Mouse (Mus musculus) heart, embryonic 13.5 days (tissue): ENCODE results near the gene Hba-a1. TPM values are rescaled to one million over a fixed set of nuclear protein-coding genes. Genes with fewer than 3 reads are reported as not detected.
"Not testable (repeated sequence)": the region's sequence is repeated elsewhere in the genome, so short reads cannot be mapped to it uniquely, and the experiment has no call there.

Source experiments
- ATAC-seq: fragments of 200-750 bp; cut with Nextera tagmentation; 2 replicates; pipeline ENCODE4 v1.8.0; 2017; ENCODE audit warnings: moderate TSS enrichment; ENCODE audit not compliant: insufficient number of reproducible peaks, low FRiP score, low TSS enrichment; ENCODE audit errors: extremely low read depth
- H3K27ac ChIP-seq: fragments of 300-500 bp; sonication (generic); replicated peaks from 2 replicates; pipeline ENCODE4 v1.5.1; 2015; ENCODE audit warnings: moderate library complexity, mild to moderate bottlenecking, inconsistent platforms
- H3K27me3 ChIP-seq: fragments of 300-500 bp; sonication (generic); replicated peaks from 2 replicates; pipeline ENCODE4 v1.6.1; 2015; ENCODE audit warnings: mild to moderate bottlenecking, inconsistent platforms
- H3K36me3 ChIP-seq: fragments of 300-500 bp; sonication (generic); 2 replicates; pipeline ENCODE4 v1.6.1; 2015; ENCODE audit warnings: mild to moderate bottlenecking, inconsistent platforms
- H3K4me1 ChIP-seq: fragments of 300-500 bp; sonication (generic); 2 replicates; pipeline ENCODE4 v1.6.1; 2015; ENCODE audit warnings: inconsistent platforms
- H3K4me2 ChIP-seq: fragments of 300-500 bp; sonication (generic); 2 replicates; pipeline ENCODE4 v1.6.1; 2015; ENCODE audit warnings: inconsistent platforms, mild to moderate bottlenecking, moderate library complexity
- H3K4me3 ChIP-seq: fragments of 300-500 bp; sonication (generic); 2 replicates; pipeline ENCODE4 v1.5.1; 2015; ENCODE audit warnings: moderate library complexity, mild to moderate bottlenecking, inconsistent platforms
- H3K9ac ChIP-seq: fragments of 300-500 bp; sonication (generic); 2 replicates; pipeline ENCODE4 v1.6.1; 2015; ENCODE audit warnings: inconsistent platforms, mild to moderate bottlenecking, moderate library complexity
- H3K9me3 ChIP-seq: fragments of 300-500 bp; sonication (generic); 2 replicates; pipeline ENCODE4 v1.6.1; 2016; ENCODE audit warnings: inconsistent platforms
- WGBS: fragments of 180-500 bp; shearing (Covaris S2); methylation state at CpG from one replicate; pipeline ENCODE4 v1.1.7; 2015; ENCODE audit warnings: mixed read lengths; 5-methylcytosine and 5-hydroxymethylcytosine counted together
- polyA plus RNA-seq: library from polyadenylated mRNA; unstranded; fragments of >200 nt; fragmentation: Nextera tagmentation; extraction: Ambion mirVana; gene quantifications from 2 replicates; pipeline ENCODE4 v1.2.1, GENCODE M21; 2015

The Hba-a1 gene
- polyA plus RNA-seq, 1 experiment from 2014 or later, result 28,254 TPM

- WGBS, result 63% methylated on average over 12 of the region's 12 CpGs
- peak overlapping the region; percentile 28; the same call in 1 of the 2 replicates for H3K9ac ChIP-seq
- H3K27me3 ChIP-seq, result peaks cover 74% of the 10 kb centered on the region
- no peaks in the 10 kb centered on the region for H3K9me3 ChIP-seq
- H3K4me2 ChIP-seq, result peak overlapping the region; percentile 51
- H3K36me3 ChIP-seq, result no peaks in the 10 kb centered on the region
- H3K4me3 ChIP-seq, result peak overlapping the region; percentile 20
- ATAC-seq, result no peak
- no peaks in the 10 kb centered on the region for H3K4me1 ChIP-seq
- H3K27ac ChIP-seq, result peak overlapping the region; percentile 68
Measured at GRCm38 (mm10) chr11:32278458-32278957, 4.8 kb upstream of the Hba-a1 start.

- H3K27ac ChIP-seq, result peak overlapping the region; percentile 68; the same call in 1 of the 2 replicates
- WGBS, result 76% methylated on average over 2 of the region's 2 CpGs
- no peaks in the 10 kb centered on the region for H3K36me3 ChIP-seq
- H3K4me2 ChIP-seq, result peak overlapping the region; percentile 51
- H3K9me3 ChIP-seq, result no peaks in the 10 kb centered on the region
- no peak for ATAC-seq
- no peaks in the 10 kb centered on the region for H3K4me1 ChIP-seq
- H3K4me3 ChIP-seq, result no peak overlapping the region
- peak overlapping the region; percentile 19 for H3K9ac ChIP-seq
- peaks cover 71% of the 10 kb centered on the region for H3K27me3 ChIP-seq
Measured at GRCm38 (mm10) chr11:32280646-32281045, 2.7 kb upstream of the Hba-a1 start.

GRCm38 (mm10) chr11:32281416-32282144, 1.7 kb upstream of the Hba-a1 start:
- no peak for ATAC-seq
- Histone ChIP-seq H3K9ac (peak overlapping the region; percentile 34; the same call in 1 of the 2 replicates), H3K4me2 (peak overlapping the region; percentile 51), H3K9me3 (no peaks in the 10 kb centered on the region), H3K27ac (peak overlapping the region; percentile 68), H3K4me1 (no peaks in the 10 kb centered on the region), H3K27me3 (peaks cover 65% of the 10 kb centered on the region), H3K36me3 (no peaks in the 10 kb centered on the region), H3K4me3 (no peak overlapping the region)
- WGBS, result 60% methylated on average over 1 of the region's 1 CpGs

GRCm38 (mm10) chr11:32284582-32284981, 1.3 kb downstream of the Hba-a1 start:
- H3K36me3 ChIP-seq, H3K27ac ChIP-seq, H3K9ac ChIP-seq, H3K4me2 ChIP-seq, ATAC-seq, H3K4me3 ChIP-seq, H3K9me3 ChIP-seq, H3K4me1 ChIP-seq: not testable (repeated sequence)
- 41% methylated on average over 2 of the region's 2 CpGs for WGBS
- H3K27me3 ChIP-seq, result peaks cover 51% of the 10 kb centered on the region

GRCm38 (mm10) chr11:32285031-32285775, 1.9 kb downstream of the Hba-a1 start:
- WGBS, result 62% methylated on average over 7 of the region's 7 CpGs
- Histone ChIP-seq H3K27me3 (peaks cover 46% of the 10 kb centered on the region), H3K9ac (no peak overlapping the region), H3K9me3 (no peaks in the 10 kb centered on the region), H3K4me3 (peak overlapping the region; percentile 14), H3K4me1 (no peaks in the 10 kb centered on the region), H3K27ac (peak overlapping the region; percentile 20), H3K36me3 (no peaks in the 10 kb centered on the region), H3K4me2 (0 out of 2 replicates have a peak overlapping the region, but pooled peaks have one; percentile 24)
- no peak for ATAC-seq

GRCm38 (mm10) chr11:32285887-32286286, 2.6 kb downstream of the Hba-a1 start:
- H3K4me1 ChIP-seq, H3K36me3 ChIP-seq, H3K4me3 ChIP-seq, H3K4me2 ChIP-seq, ATAC-seq, H3K9me3 ChIP-seq, H3K27ac ChIP-seq, H3K9ac ChIP-seq: not testable (repeated sequence)
- peaks cover 39% of the 10 kb centered on the region for H3K27me3 ChIP-seq

GRCm38 (mm10) chr11:32286695-32287492, 3.6 kb downstream of the Hba-a1 start, which contains the start of gene Hbq1b:
TSS of gene Hbq1b (plus strand) at chr11:32286965.
- H3K4me3 ChIP-seq, result peak within 1 kb of the TSS; percentile 40
- not testable (repeated sequence) for H3K36me3 ChIP-seq, H3K9me3 ChIP-seq, H3K4me1 ChIP-seq
- WGBS, result 19% methylated on average over 32 of the region's 33 CpGs
- peak within 1 kb of the TSS; percentile 46; the same call in 1 of the 2 replicates for H3K27ac ChIP-seq
- peak within 1 kb of the TSS; percentile 66 for H3K4me2 ChIP-seq
- H3K27me3 ChIP-seq, result peaks cover 30% of the 10 kb centered on the region
- peak; percentile 28; the same call in 1 of the 2 replicates for ATAC-seq
- peak within 1 kb of the TSS; percentile 62; the same call in 1 of the 2 replicates for H3K9ac ChIP-seq

GRCm38 (mm10) chr11:32287493-32287825, 4.1 kb downstream of the Hba-a1 start:
- no peak for ATAC-seq
- Histone ChIP-seq H3K9me3 (no peaks in the 10 kb centered on the region), H3K36me3 (no peaks in the 10 kb centered on the region), H3K4me1 (no peaks in the 10 kb centered on the region), H3K27me3 (peaks cover 27% of the 10 kb centered on the region), H3K27ac (peak overlapping the region; percentile 46; the same call in 1 of the 2 replicates), H3K4me2 (peak overlapping the region; percentile 66), H3K9ac (peak overlapping the region; percentile 59; the same call in 1 of the 2 replicates), H3K4me3 (peak overlapping the region; percentile 40)
- WGBS, result 55% methylated on average over 9 of the region's 9 CpGs

GRCm38 (mm10) chr11:32292819-32293218, 9.5 kb downstream of the Hba-a1 start:
- 65% methylated on average over 4 of the region's 4 CpGs for WGBS
- not testable (repeated sequence) for H3K4me3 ChIP-seq, ATAC-seq, H3K9ac ChIP-seq, H3K36me3 ChIP-seq, H3K9me3 ChIP-seq, H3K4me1 ChIP-seq
- peaks cover 30% of the 10 kb centered on the region for H3K27me3 ChIP-seq
- peak overlapping the region; percentile 52; the same call in 1 of the 2 replicates for H3K27ac ChIP-seq
- peak overlapping the region; percentile 66; the same call in 1 of the 2 replicates for H3K4me2 ChIP-seq

GRCm38 (mm10) chr11:32293479-32293878, 10.2 kb downstream of the Hba-a1 start:
- H3K27ac ChIP-seq, result peak overlapping the region; percentile 67
- not testable (repeated sequence) for H3K36me3 ChIP-seq, H3K9me3 ChIP-seq, H3K4me3 ChIP-seq, H3K9ac ChIP-seq, H3K4me1 ChIP-seq, ATAC-seq
- peaks cover 25% of the 10 kb centered on the region for H3K27me3 ChIP-seq
- 50% methylated on average over 3 of the region's 3 CpGs for WGBS
- peak overlapping the region; percentile 51 for H3K4me2 ChIP-seq

- WGBS, result no CpG with 5 or more reads among the region's 4 CpGs
- H3K4me3 ChIP-seq, result peak within 1 kb of the TSS; percentile 17; the same call in 1 of the 2 replicates
- H3K4me1 ChIP-seq, H3K9me3 ChIP-seq, H3K36me3 ChIP-seq: not testable (repeated sequence)
- ATAC-seq, result peak; percentile 81
- peak within 1 kb of the TSS; percentile 67 for H3K27ac ChIP-seq
- H3K27me3 ChIP-seq, result peaks cover 30% of the 10 kb centered on the region
- peak within 1 kb of the TSS; percentile 44; the same call in 1 of the 2 replicates for H3K9ac ChIP-seq
- peak within 1 kb of the TSS; percentile 51 for H3K4me2 ChIP-seq
Measured at GRCm38 (mm10) chr11:32296203-32296602, 12.9 kb downstream of the Hba-a1 start, which contains the start of gene Hba-a2. TSS of gene Hba-a2 (plus strand) at chr11:32296489.
